Mouse (Mus musculus): Measurements from ENCODE around the gene Prkar2a. TPM values are rescaled to one million over a fixed set of nuclear protein-coding genes. Genes with fewer than 3 reads are reported as not detected.
"Not testable (repeated sequence)": the region's sequence is repeated elsewhere in the genome, so short reads cannot be mapped to it uniquely, and the experiment has no call there.

Gene Prkar2a
- 28.5 and 30.1 TPM in 2 replicates for polyA plus RNA-seq (2016; fragmentation: Nextera tagmentation; extraction: Ambion mirVana)

DNA sequence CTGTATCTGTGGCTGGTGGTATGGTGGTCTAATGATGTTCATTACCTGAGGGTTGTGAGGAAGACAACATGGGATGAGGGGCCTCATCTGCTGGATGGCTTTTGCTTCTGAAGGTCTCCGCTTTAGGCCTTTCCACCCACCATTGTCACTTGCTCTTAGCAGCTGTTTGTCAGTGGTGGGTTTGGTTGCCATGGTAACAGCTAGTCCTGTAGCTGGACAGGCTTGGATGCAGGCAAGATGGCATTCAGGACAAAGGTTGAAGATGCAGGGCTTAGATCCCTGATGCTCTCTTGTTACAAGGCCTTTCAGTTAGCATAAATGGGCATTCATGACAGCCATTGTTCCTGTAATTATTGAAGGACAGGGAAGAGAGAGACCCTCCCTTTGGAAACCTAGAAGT is at the start of gene Prkar2a:
Gene Prkar2a (plus strand): TSS at position 209 of the 400 bp plus-strand sequence.
- Histone ChIP-seq H3K9me3 (no peaks in the 10 kb centered on the region), H3K4me3 (no peak within 1 kb of the TSS), H3K27me3 (ENCODE audit: poor library complexity, severe bottlenecking) (peaks cover 43% of the 10 kb centered on the region), H3K4me1 (peaks cover 60% of the 10 kb centered on the region), H3K36me3 (replicated peaks) (peaks cover 5% of the 10 kb centered on the region), H3K27ac (peak within 1 kb of the TSS; percentile 8; the same call in 1 of the 2 replicates)
- DNase-seq (ENCODE audit: extremely low spot score, low spot score) = peak; percentile 47
- WGBS = 41% methylated on average over 1 of the region's 1 CpGs

DNA sequence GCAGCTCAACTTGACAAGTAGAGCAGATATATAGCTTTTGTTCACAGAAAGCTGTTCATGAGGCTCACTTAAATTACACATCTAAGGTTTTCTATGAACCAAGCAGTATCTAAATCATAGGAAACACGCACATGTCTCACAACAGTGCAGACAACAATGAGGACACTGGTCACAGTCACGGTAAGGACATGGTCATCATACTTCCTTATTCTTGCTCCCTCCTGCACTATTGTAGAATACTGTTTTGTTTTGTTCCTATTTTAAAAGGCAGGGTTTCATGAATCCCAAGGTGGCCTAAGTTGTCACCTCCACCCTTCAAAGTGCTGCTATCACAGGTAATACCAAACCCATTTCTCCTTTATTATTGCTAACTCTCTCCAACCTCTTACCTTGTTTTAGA is 49.3 kb upstream of the Prkar2a start:
- WGBS = 98% methylated on average over 2 of the region's 2 CpGs
- no peak for DNase-seq (ENCODE audit: extremely low spot score, low spot score)
- Histone ChIP-seq H3K4me3 (no peak overlapping the region), H3K4me1 (no peaks in the 10 kb centered on the region), H3K27ac (no peak overlapping the region), H3K27me3 (ENCODE audit: poor library complexity, severe bottlenecking) (no peaks in the 10 kb centered on the region), H3K36me3 (replicated peaks) (peaks cover 88% of the 10 kb centered on the region), H3K9me3 (no peaks in the 10 kb centered on the region)

DNA sequence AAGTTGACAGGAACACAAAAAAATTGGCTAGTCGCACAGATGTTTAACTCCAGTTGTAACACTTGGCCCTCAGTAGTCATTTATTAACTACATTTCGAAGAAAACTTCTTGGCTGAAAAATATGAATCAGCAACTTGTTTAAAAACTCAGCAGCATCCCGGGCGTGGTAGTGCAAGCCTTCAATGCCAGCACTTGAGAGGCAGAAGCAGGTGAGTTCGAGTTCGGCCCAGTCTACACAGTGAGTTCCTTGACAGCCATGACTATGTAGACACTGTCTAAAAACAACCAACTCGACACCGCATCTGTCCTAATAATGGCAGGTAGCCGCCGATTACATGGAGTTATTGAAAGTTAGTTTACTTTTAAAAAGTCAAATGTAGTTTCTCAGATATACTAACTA is 40.9 kb upstream of the Prkar2a start:
- 52% methylated on average over 10 of the region's 10 CpGs for WGBS
- H3K27ac ChIP-seq = peak overlapping the region; percentile 91
- no peak for DNase-seq (ENCODE audit: extremely low spot score, low spot score)

DNA sequence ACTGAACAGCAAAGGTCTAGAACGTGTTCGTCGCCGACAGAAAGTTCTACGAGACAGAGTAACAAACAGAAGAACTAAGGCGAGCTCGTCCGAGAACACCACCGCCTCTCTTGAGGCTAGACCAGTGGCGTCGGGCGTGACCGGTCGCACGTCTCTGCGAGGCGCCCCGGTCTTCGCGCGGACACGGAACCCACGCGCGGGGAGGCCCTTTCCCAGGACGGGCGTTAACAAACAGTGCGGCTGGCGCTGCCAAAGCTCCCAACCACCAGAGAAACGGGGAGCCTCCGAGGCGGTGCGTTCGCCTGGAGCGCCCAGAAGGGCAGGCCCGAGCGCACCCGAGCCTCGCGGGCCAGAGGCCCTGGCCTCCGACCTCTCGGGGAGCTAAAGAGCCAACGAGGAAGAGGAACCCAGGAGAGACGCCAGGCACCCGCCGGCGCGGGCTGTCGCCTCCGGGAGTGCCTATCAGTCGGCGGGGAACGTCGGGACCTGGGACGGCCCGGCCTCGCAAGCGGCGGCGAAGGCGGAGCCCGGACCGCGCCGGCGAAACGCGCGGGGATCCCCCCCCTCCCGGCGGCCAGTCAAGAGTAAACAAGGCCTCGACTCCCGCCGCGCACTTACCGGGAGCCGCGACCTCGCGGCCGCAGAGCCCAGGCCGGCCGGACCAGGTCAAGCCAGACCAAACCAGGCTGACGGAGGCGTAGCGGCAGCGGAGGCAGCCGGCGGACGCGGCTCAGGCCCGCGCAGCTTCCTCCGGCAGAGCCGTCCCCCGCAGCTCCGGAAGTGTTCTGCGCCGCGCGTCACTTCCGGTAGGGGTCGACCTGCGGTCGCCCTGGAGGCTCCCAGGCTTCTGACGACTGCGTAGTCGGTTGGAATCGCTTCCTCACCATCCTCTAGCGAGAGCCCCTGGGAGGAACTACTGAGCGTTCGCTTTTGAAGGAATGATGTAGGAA is 40.2 kb upstream of the Prkar2a start, which contains the start of gene Arih2:
Gene Arih2 (minus strand): TSS at position 776 of the 950 bp plus-strand sequence.
- Histone ChIP-seq H3K9me3 (no peaks in the 10 kb centered on the region), H3K4me1 (peaks cover 26% of the 10 kb centered on the region), H3K27ac (peak within 1 kb of the TSS; percentile 91), H3K4me3 (peak within 1 kb of the TSS; percentile 89), H3K27me3 (ENCODE audit: poor library complexity, severe bottlenecking) (no peaks in the 10 kb centered on the region), H3K36me3 (replicated peaks) (peaks cover 11% of the 10 kb centered on the region)
- under 1% methylated on average over 112 of the region's 112 CpGs for WGBS
- DNase-seq (ENCODE audit: extremely low spot score, low spot score) = peak; percentile 87

More for the DNA sequence above, 40.9 kb upstream of the Prkar2a start:
- Histone ChIP-seq H3K36me3 (replicated peaks) (peaks cover 18% of the 10 kb centered on the region), H3K27me3 (ENCODE audit: poor library complexity, severe bottlenecking) (no peaks in the 10 kb centered on the region), H3K4me3 (peak overlapping the region; percentile 89), H3K9me3 (no peaks in the 10 kb centered on the region), H3K4me1 (peaks cover 26% of the 10 kb centered on the region)

DNA sequence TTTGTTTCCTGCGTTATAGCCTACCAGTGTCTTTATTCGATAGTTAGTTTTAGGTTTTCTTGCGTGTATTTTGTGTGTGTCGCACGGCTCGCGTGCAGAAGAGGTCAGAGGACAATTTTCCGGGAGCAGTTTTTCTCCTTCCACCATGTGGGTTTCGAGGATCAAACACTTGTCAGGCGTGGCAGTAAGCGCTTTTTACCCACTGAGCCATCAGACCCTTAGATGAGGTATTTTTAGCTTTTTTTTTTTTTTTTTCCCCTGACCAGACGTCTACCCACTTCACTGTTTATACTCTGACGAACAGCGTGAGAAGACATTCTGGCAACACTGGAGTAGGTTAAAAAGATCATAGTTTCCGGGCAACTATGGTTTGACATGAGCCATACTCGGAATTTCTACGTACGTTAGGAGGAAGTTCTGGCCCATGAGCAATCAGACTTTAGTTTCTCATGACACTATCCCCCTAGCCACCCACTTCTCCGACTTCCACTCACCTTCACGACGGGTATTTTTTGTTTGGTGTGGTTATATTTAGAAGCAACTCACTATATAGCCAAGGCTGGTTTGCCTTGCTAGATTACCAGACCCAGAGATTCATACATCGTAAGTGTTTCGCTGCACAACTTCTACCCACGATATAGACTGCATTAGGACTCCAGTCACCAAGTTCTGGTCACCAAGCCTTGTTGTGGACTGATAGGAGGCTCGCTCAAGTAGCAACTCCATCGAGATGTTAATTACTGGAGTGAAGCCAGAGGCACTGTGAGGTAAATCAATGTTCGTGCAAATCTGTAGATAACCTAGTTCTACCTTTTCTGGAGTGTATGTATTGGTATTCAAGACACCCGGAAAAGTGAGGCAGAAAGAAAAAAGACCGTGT is 39.3 kb upstream of the Prkar2a start:
- Histone ChIP-seq H3K36me3 (replicated peaks) (peaks cover 4% of the 10 kb centered on the region; the same call in 1 of the 2 replicates), H3K27ac (peak overlapping the region; percentile 91), H3K4me3 (peak overlapping the region; percentile 89), H3K9me3 (no peaks in the 10 kb centered on the region), H3K4me1 (peaks cover 26% of the 10 kb centered on the region), H3K27me3 (ENCODE audit: poor library complexity, severe bottlenecking) (no peaks in the 10 kb centered on the region)
- WGBS = 36% methylated on average over 29 of the region's 29 CpGs
- DNase-seq (ENCODE audit: extremely low spot score, low spot score) = no peak

DNA sequence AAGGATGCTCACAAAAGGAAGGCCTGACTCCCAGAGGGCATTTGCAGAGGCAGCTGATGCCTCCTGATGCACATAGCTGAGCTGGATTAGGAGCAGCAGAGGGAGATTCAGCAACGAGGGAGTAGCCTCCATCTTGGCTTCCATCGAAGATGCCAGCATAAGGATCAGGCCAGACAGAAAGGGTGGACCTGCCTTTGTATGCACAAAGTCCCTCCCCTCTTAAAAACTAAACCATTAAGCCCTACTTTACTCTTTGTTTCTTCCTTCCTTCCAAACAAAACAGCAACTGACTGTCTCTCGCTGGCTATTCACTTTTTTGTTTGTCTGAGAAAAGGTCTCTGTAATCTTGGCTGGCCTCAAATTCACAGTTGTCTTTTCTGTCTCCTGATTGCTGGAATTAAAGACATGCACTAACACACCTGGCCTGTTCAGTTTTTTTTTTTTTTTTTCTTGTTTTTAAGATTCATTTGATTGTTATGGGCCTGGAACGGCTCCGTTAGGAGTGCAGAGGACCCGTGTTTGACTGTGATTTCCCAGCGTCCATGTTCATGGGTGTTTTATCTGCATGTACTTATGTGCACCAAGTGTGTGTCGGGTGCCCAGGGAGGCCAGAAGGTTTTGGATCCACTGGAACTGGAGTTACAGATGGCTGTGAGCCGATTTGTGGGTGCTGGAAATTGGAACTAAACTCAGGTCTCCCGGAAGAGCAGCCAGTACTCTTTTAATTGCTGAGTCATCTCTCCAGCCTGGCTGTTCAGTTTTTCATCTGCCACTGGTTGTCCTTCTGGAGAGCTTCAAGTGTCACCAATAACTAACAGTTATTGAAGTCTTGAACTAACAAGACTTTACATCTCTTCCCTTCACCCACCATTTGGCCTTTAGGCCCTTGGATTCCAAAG is 34.3 kb upstream of the Prkar2a start:
- H3K9me3 ChIP-seq = no peaks in the 10 kb centered on the region
- no peak for DNase-seq (ENCODE audit: extremely low spot score, low spot score)
- no peak overlapping the region for H3K27ac ChIP-seq
- peaks cover 4% of the 10 kb centered on the region for H3K4me1 ChIP-seq
- H3K36me3 ChIP-seq (replicated peaks) = no peaks in the 10 kb centered on the region
- no peak overlapping the region for H3K4me3 ChIP-seq
- WGBS = 78% methylated on average over 10 of the region's 10 CpGs
- no peaks in the 10 kb centered on the region for H3K27me3 ChIP-seq (ENCODE audit: poor library complexity, severe bottlenecking)

DNA sequence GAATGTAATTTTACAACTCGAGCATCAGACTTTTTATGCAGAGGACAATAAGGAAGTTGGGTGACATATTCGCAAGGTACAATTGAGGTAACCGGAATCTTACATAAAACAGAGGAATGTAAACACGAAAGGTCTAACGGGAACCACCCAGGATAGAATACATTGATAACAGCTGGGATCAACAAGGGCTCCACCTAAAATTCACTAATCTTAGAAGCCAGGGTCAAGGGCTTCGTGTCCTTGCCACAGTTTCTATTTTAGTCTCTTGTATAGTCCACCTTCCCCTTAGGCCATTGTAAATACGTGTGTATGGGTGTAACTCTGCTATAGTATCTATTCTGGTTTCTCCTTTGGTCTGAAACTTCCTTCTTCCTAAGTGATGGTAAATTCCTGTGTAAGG is 33.2 kb upstream of the Prkar2a start:
- DNase-seq (ENCODE audit: extremely low spot score, low spot score); H3K36me3 ChIP-seq (replicated peaks); H3K9me3 ChIP-seq; H3K4me1 ChIP-seq; H3K4me3 ChIP-seq; H3K27ac ChIP-seq; H3K27me3 ChIP-seq (ENCODE audit: poor library complexity, severe bottlenecking): not testable (repeated sequence)
- 89% methylated on average over 7 of the region's 7 CpGs for WGBS

DNA sequence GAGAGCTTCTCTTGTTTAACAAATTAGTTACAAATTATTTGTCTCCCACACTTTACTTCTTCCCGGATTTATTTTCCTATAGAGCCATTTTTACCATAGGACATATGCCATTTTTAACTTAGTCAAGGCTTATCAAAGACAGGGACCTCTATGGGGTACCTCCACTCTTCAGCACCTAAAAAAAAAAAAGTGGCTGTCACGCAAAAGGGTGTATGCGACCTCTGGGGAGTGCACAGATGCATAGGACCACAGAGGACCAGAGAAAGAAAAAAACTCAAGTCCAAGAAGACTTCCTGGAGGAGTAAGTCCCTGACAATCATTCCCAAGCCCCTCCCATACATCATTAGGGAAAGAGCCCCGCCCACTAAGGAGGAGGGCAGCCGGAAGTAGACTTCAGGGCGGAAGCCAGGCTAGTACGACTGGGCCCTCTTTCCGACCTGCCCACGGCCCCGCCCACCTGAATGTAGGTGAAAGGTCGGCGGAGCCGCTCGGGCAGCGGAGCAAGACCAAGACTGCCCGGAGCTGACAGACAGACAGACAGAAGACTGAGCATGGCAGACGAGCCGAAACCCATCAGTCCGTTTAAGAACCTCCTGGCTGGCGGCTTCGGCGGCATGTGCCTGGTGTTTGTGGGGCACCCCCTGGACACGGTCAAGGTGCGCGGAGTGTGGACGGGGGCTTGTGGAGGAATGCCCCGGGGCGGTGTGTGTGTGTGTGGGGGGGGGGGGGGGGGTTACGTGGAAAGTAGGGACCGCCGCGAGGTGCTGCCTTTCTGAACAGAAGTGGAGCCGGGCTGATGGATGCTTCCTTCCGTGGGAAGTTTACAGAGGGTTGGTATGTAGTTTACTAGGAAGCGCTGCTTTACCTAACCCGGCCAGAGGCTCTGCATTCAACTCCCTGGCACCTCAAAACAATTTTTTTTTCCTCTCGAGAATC is 27.2 kb upstream of the Prkar2a start, which contains the start of gene Slc25a20:
Gene Slc25a20 (plus strand): TSS at position 412 of the 936 bp plus-strand sequence.
- Histone ChIP-seq H3K27ac (peak within 1 kb of the TSS; percentile 83), H3K4me1 (peaks cover 18% of the 10 kb centered on the region), H3K36me3 (replicated peaks) (no peaks in the 10 kb centered on the region), H3K9me3 (no peaks in the 10 kb centered on the region), H3K4me3 (peak within 1 kb of the TSS; percentile 77), H3K27me3 (ENCODE audit: poor library complexity, severe bottlenecking) (no peaks in the 10 kb centered on the region)
- peak; percentile 83 for DNase-seq (ENCODE audit: extremely low spot score, low spot score)
- WGBS = 3% methylated on average over 33 of the region's 37 CpGs

DNA sequence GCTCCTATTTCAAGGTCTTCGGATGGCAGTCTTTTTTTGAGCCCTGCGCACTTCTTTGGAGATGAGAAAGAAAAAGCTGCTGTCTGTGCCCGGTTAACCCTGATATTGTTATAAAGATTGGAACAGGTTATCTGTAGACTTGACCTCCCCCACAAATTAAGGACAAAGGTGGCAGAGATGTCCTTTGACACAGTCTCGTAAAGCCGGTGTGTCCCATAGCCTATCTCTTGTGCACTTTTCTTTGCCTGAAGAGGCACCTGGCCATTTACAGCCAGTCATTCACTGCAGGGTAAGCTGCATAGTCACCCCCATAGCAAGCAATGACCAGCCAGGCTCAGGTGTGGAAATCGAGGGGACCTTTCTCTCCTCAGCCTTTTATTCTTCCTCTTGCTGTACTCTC is 26.5 kb upstream of the Prkar2a start:
- H3K9me3 ChIP-seq = no peaks in the 10 kb centered on the region
- no peak for DNase-seq (ENCODE audit: extremely low spot score, low spot score)
- no peaks in the 10 kb centered on the region for H3K27me3 ChIP-seq (ENCODE audit: poor library complexity, severe bottlenecking)
- 54% methylated on average over 6 of the region's 6 CpGs for WGBS
- peak overlapping the region; percentile 77 for H3K4me3 ChIP-seq
- 0 out of 2 replicates have a peak overlapping the region, but pooled peaks have one; percentile 83 for H3K27ac ChIP-seq
- H3K4me1 ChIP-seq = peaks cover 18% of the 10 kb centered on the region
- H3K36me3 ChIP-seq (replicated peaks) = no peaks in the 10 kb centered on the region

DNA sequence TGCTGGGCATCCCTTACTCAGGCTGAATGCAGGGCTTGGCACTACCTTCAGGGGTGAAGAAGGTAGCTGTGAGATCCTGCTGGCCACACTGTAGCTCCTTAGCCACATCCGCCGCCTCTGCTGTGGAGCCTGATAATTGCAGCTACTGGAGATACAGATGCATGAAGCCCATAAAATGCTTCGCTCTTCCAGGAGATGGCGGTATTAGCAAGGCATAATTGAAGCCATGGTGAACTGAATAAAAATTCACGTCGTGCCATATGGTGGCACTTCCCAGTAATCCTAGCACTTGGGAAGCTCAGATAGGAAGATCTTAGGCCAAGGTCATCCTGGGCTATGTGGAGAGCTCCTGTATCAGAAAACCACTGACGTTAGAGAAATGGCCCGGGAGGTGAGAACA is 19.2 kb upstream of the Prkar2a start:
- no peaks in the 10 kb centered on the region for H3K27me3 ChIP-seq (ENCODE audit: poor library complexity, severe bottlenecking)
- no peaks in the 10 kb centered on the region for H3K9me3 ChIP-seq
- WGBS = 58% methylated on average over 8 of the region's 8 CpGs
- H3K27ac ChIP-seq = no peak overlapping the region
- no peak overlapping the region for H3K4me3 ChIP-seq
- H3K36me3 ChIP-seq (replicated peaks) = peaks cover 43% of the 10 kb centered on the region
- H3K4me1 ChIP-seq = no peaks in the 10 kb centered on the region
- DNase-seq (ENCODE audit: extremely low spot score, low spot score) = no peak

DNA sequence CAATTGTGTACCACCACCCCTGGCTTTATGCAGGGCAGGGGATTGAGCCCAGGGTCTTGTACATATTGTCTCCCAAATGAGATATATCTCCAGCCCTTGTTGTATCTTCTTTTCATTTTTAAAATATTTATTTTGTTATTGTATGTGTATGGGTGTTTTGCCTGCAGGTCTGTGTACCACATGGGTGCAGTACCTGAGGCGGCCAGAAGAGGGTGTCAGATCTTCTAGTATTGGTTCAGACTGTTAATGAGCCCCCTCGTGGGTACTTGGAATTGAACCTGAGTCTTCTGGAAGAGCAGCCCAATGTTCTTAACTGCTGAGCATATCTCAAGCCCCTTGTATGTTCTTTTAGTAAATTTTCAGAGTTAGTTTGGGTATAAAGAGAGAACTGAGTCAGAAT is 16.0 kb upstream of the Prkar2a start:
- H3K4me3 ChIP-seq = no peak overlapping the region
- 49% methylated on average over 2 of the region's 2 CpGs for WGBS
- H3K9me3 ChIP-seq = no peaks in the 10 kb centered on the region
- no peak for DNase-seq (ENCODE audit: extremely low spot score, low spot score)
- H3K27ac ChIP-seq = no peak overlapping the region
- no peaks in the 10 kb centered on the region for H3K4me1 ChIP-seq
- peaks cover 49% of the 10 kb centered on the region for H3K36me3 ChIP-seq (replicated peaks)
- no peaks in the 10 kb centered on the region for H3K27me3 ChIP-seq (ENCODE audit: poor library complexity, severe bottlenecking)

Measured in forebrain, embryonic 10.5 days (tissue).